Mouse (Mus musculus) intestine, embryonic 15.5 days (tissue): ENCODE data around the gene Tpra1. TPM values are rescaled to one million over a fixed set of nuclear protein-coding genes. Genes with fewer than 3 reads are reported as not detected.

ENCODE experiments used
- ATAC-seq: fragments of 200-750 bp; cut with Nextera tagmentation; 2 replicates; pipeline ENCODE4 v1.8.0; 2017; ENCODE audit warnings: moderate TSS enrichment, moderate library complexity
- H3K27ac ChIP-seq: fragments of 300-500 bp; sonication (generic); 2 replicates; pipeline ENCODE4 v1.5.1; 2015; ENCODE audit warnings: mild to moderate bottlenecking, inconsistent platforms
- H3K27me3 ChIP-seq: fragments of 300-500 bp; sonication (generic); replicated peaks from 2 replicates; pipeline ENCODE4 v1.6.1; 2015; ENCODE audit warnings: inconsistent platforms
- H3K36me3 ChIP-seq: fragments of 300-500 bp; sonication (generic); 2 replicates; pipeline ENCODE4 v1.6.1; 2015; ENCODE audit warnings: inconsistent platforms
- H3K4me1 ChIP-seq: fragments of 300-500 bp; sonication (generic); replicated peaks from 2 replicates; pipeline ENCODE4 v1.6.1; 2015; ENCODE audit warnings: inconsistent platforms
- H3K4me2 ChIP-seq: fragments of 300-500 bp; sonication (generic); replicated peaks from 2 replicates; pipeline ENCODE4 v1.6.1; 2015; ENCODE audit warnings: mild to moderate bottlenecking, inconsistent platforms
- H3K4me3 ChIP-seq: fragments of 300-500 bp; sonication (generic); replicated peaks from 2 replicates; pipeline ENCODE4 v1.5.1; 2015; ENCODE audit warnings: inconsistent platforms
- H3K9ac ChIP-seq: fragments of 300-500 bp; sonication (generic); 2 replicates; pipeline ENCODE4 v1.6.1; 2015; ENCODE audit warnings: inconsistent platforms
- H3K9me3 ChIP-seq: fragments of 300-500 bp; sonication (generic); 2 replicates; pipeline ENCODE4 v1.6.1; 2016; ENCODE audit warnings: inconsistent platforms
- WGBS: fragments of 180-500 bp; shearing (Covaris S2); methylation state at CpG from one replicate; pipeline ENCODE4 v1.1.7; 2015; 5-methylcytosine and 5-hydroxymethylcytosine counted together
- polyA plus RNA-seq: library from polyadenylated mRNA; unstranded; fragments of >200 nt; fragmentation: Nextera tagmentation; extraction: Ambion mirVana; gene quantifications from 2 replicates; pipeline ENCODE4 v1.2.1, GENCODE M21; 2015

The Tpra1 gene
- polyA plus RNA-seq, 1 experiment from 2014 or later = 62.2 TPM

GRCm38 (mm10) chr6:88942595-88942994 is 40.5 kb downstream of the Tpra1 start:
- H3K9me3 ChIP-seq = no peaks in the 10 kb centered on the region
- no peaks in the 10 kb centered on the region for H3K36me3 ChIP-seq
- H3K27ac ChIP-seq = no peak overlapping the region
- H3K27me3 ChIP-seq = no peaks in the 10 kb centered on the region
- no peak overlapping the region for H3K4me3 ChIP-seq
- no peak overlapping the region for H3K4me2 ChIP-seq
- H3K4me1 ChIP-seq = no peaks in the 10 kb centered on the region
- 60% methylated on average over 8 of the region's 8 CpGs for WGBS
- no peak overlapping the region for H3K9ac ChIP-seq
- no peak for ATAC-seq

GRCm38 (mm10) chr6:88943666-88944065 is 41.6 kb downstream of the Tpra1 start:
- Histone ChIP-seq H3K4me1 (no peaks in the 10 kb centered on the region), H3K27me3 (no peaks in the 10 kb centered on the region), H3K36me3 (no peaks in the 10 kb centered on the region), H3K9ac (no peak overlapping the region), H3K4me3 (no peak overlapping the region), H3K4me2 (no peak overlapping the region), H3K9me3 (no peaks in the 10 kb centered on the region), H3K27ac (no peak overlapping the region)
- no peak for ATAC-seq
- 73% methylated on average over 6 of the region's 6 CpGs for WGBS

GRCm38 (mm10) chr6:88946442-88946841 is 44.4 kb downstream of the Tpra1 start:
- WGBS = 81% methylated on average over 6 of the region's 6 CpGs
- no peak overlapping the region for H3K4me2 ChIP-seq
- no peak overlapping the region for H3K27ac ChIP-seq
- no peaks in the 10 kb centered on the region for H3K36me3 ChIP-seq
- no peak for ATAC-seq
- H3K9me3 ChIP-seq = no peaks in the 10 kb centered on the region
- H3K4me1 ChIP-seq = no peaks in the 10 kb centered on the region
- H3K9ac ChIP-seq = no peak overlapping the region
- no peak overlapping the region for H3K4me3 ChIP-seq
- no peaks in the 10 kb centered on the region for H3K27me3 ChIP-seq

- no peak for ATAC-seq
- Histone ChIP-seq H3K4me1 (no peaks in the 10 kb centered on the region), H3K9me3 (no peaks in the 10 kb centered on the region), H3K27me3 (no peaks in the 10 kb centered on the region), H3K27ac (no peak overlapping the region), H3K4me3 (no peak overlapping the region), H3K36me3 (no peaks in the 10 kb centered on the region), H3K9ac (no peak overlapping the region), H3K4me2 (no peak overlapping the region)
Observed at GRCm38 (mm10) chr6:88947771-88948170, 45.7 kb downstream of the Tpra1 start.

- Histone ChIP-seq H3K4me3 (no peak overlapping the region), H3K4me1 (peaks cover 7% of the 10 kb centered on the region; the same call in 1 of the 2 replicates), H3K36me3 (no peaks in the 10 kb centered on the region), H3K27me3 (no peaks in the 10 kb centered on the region), H3K9ac (no peak overlapping the region), H3K9me3 (no peaks in the 10 kb centered on the region), H3K4me2 (no peak overlapping the region), H3K27ac (no peak overlapping the region)
- 73% methylated on average over 2 of the region's 2 CpGs for WGBS
- ATAC-seq = no peak
Observed at GRCm38 (mm10) chr6:88956725-88957124, 54.7 kb downstream of the Tpra1 start.

- WGBS = 77% methylated on average over 4 of the region's 4 CpGs
- H3K9ac ChIP-seq = no peak overlapping the region
- no peak for ATAC-seq
- H3K4me2 ChIP-seq = no peak overlapping the region
- H3K27ac ChIP-seq = no peak overlapping the region
- no peaks in the 10 kb centered on the region for H3K9me3 ChIP-seq
- H3K4me1 ChIP-seq = peaks cover 7% of the 10 kb centered on the region; the same call in 1 of the 2 replicates
- H3K4me3 ChIP-seq = no peak overlapping the region
- no peaks in the 10 kb centered on the region for H3K27me3 ChIP-seq
- no peaks in the 10 kb centered on the region for H3K36me3 ChIP-seq
Observed at GRCm38 (mm10) chr6:88957313-88957712, 55.3 kb downstream of the Tpra1 start.

- Histone ChIP-seq H3K4me2 (no peak overlapping the region), H3K27ac (no peak overlapping the region), H3K4me3 (no peak overlapping the region), H3K27me3 (no peaks in the 10 kb centered on the region), H3K4me1 (peaks cover 7% of the 10 kb centered on the region; the same call in 1 of the 2 replicates), H3K9me3 (no peaks in the 10 kb centered on the region), H3K9ac (no peak overlapping the region), H3K36me3 (no peaks in the 10 kb centered on the region)
- 69% methylated on average over 5 of the region's 5 CpGs for WGBS
- ATAC-seq = no peak
Observed at GRCm38 (mm10) chr6:88957801-88958211, 55.8 kb downstream of the Tpra1 start.

GRCm38 (mm10) chr6:88958305-88958704 is 56.3 kb downstream of the Tpra1 start:
- H3K27me3 ChIP-seq = no peaks in the 10 kb centered on the region

GRCm38 (mm10) chr6:88959834-88960233 is 57.8 kb downstream of the Tpra1 start:
- H3K4me3 ChIP-seq = no peak overlapping the region
- peak; percentile 74 for ATAC-seq
- peaks cover 7% of the 10 kb centered on the region; the same call in 1 of the 2 replicates for H3K4me1 ChIP-seq
- H3K9me3 ChIP-seq = no peaks in the 10 kb centered on the region
- H3K4me2 ChIP-seq = no peak overlapping the region
- no peak overlapping the region for H3K27ac ChIP-seq
- 14% methylated on average over 7 of the region's 7 CpGs for WGBS
- H3K9ac ChIP-seq = no peak overlapping the region; the same call in 1 of the 2 replicates
- H3K36me3 ChIP-seq = no peaks in the 10 kb centered on the region
- no peaks in the 10 kb centered on the region for H3K27me3 ChIP-seq

More at GRCm38 (mm10) chr6:88958305-88958704, 56.3 kb downstream of the Tpra1 start:
- Histone ChIP-seq H3K4me2 (no peak overlapping the region), H3K4me3 (no peak overlapping the region), H3K27ac (no peak overlapping the region), H3K9ac (no peak overlapping the region), H3K9me3 (no peaks in the 10 kb centered on the region), H3K4me1 (peaks cover 7% of the 10 kb centered on the region; the same call in 1 of the 2 replicates), H3K36me3 (no peaks in the 10 kb centered on the region)
- 90% methylated on average over 2 of the region's 2 CpGs for WGBS
- no peak for ATAC-seq

GRCm38 (mm10) chr6:88960941-88961340 is 58.9 kb downstream of the Tpra1 start:
- H3K4me3 ChIP-seq = no peak overlapping the region
- no peaks in the 10 kb centered on the region for H3K27me3 ChIP-seq
- H3K9ac ChIP-seq = no peak overlapping the region
- WGBS = 59% methylated on average over 4 of the region's 4 CpGs
- ATAC-seq = no peak
- no peak overlapping the region for H3K4me2 ChIP-seq
- H3K36me3 ChIP-seq = no peaks in the 10 kb centered on the region
- no peak overlapping the region for H3K27ac ChIP-seq
- peaks cover 7% of the 10 kb centered on the region; the same call in 1 of the 2 replicates for H3K4me1 ChIP-seq
- H3K9me3 ChIP-seq = no peaks in the 10 kb centered on the region

Other genes with a start within 250 kb of the Tpra1 start
- 71.6 and 75.9 TPM in 2 replicates for gene Mgll, start 177.8 kb upstream of the Tpra1 start, polyA plus RNA-seq
- gene Abtb1, start 60.3 kb upstream of the Tpra1 start, polyA plus RNA-seq = 24.2 and 25.0 TPM in 2 replicates
- gene Podxl2, start 27.2 kb upstream of the Tpra1 start, polyA plus RNA-seq = 49.6 and 52.5 TPM in 2 replicates
- 106 and 107 TPM in 2 replicates for gene Mcm2, start 3.5 kb upstream of the Tpra1 start, polyA plus RNA-seq